Mouse (Mus musculus): Measurements from ENCODE around the gene Abcc3.

DNA sequence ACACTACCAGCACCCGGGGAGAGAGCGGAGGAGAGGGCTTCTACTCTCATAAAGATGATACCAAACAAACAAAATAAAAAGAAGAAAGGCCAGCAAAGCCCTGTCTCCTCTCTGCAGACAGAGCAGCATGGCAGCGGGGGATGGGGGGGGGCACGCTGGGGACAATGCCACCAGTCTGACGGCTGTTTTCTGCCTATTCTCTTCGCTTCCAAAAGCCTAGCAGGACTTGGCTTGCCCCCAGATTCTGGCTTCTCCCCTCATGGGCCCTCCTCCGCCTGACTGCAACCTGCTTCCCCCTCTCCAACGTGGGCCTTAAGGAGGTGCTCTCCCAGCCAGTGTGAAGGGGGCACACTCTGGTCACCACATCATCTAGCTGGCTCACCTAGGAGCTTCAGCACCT lies 20.7 kb upstream of the Abcc3 start:
- TF ChIP-seq CTCF (IDR thresholded peaks at IDR 0.05; ENCODE audit: control insufficient read depth, insufficient read depth, insufficient replicate concordance, low read depth, low read length): no peak
- TF ChIP-seq POLR2A (IDR thresholded peaks at IDR 0.05; ENCODE audit: control insufficient read depth, low read depth, low read length): no peak
